Mouse (Mus musculus) splenic B cell, adult 2 months (primary cell): ENCODE results near the gene Nrxn1.

Source experiments
- DNase-seq: peaks from one replicate; pipeline ENCODE4 v3.0.0-alpha.2; 2011; ENCODE audit warnings: low read depth, low spot score
- H3K27me3 ChIP-seq: 2 replicates; pipeline ENCODE4 v1.6.1; 2012; ENCODE audit warnings: mild to moderate bottlenecking, low read length, moderate library complexity, mixed read lengths; ENCODE audit not compliant: control insufficient read depth, poor library complexity, insufficient read depth, severe bottlenecking
- H3K36me3 ChIP-seq: 2 replicates; pipeline ENCODE4 v1.6.1; 2012; ENCODE audit warnings: mild to moderate bottlenecking, low read length, moderate library complexity, mixed read lengths; ENCODE audit not compliant: control insufficient read depth, poor library complexity, insufficient read depth, severe bottlenecking

Nrxn1 gene

GRCm38 (mm10) chr17:90807199-90807598 is 285.7 kb downstream of the Nrxn1 start:
- Histone ChIP-seq H3K27me3 (no peaks in the 10 kb centered on the region), H3K36me3 (no peaks in the 10 kb centered on the region)
- no peak for DNase-seq

- H3K36me3 ChIP-seq, result no peaks in the 10 kb centered on the region
- DNase-seq, result no peak
- no peaks in the 10 kb centered on the region for H3K27me3 ChIP-seq
These were observed 294.2 kb downstream of the Nrxn1 start for GRCm38 (mm10) chr17:90798689-90799088.

GRCm38 (mm10) chr17:90797659-90798288 is 295.1 kb downstream of the Nrxn1 start:
- Histone ChIP-seq H3K36me3 (no peaks in the 10 kb centered on the region), H3K27me3 (no peaks in the 10 kb centered on the region)
- no peak for DNase-seq

GRCm38 (mm10) chr17:90796974-90797373 is 295.9 kb downstream of the Nrxn1 start:
- no peaks in the 10 kb centered on the region for H3K27me3 ChIP-seq
- H3K36me3 ChIP-seq, result no peaks in the 10 kb centered on the region
- no peak for DNase-seq

GRCm38 (mm10) chr17:90788491-90789127 is 304.3 kb downstream of the Nrxn1 start:
- no peak for DNase-seq
- no peaks in the 10 kb centered on the region for H3K36me3 ChIP-seq
- no peaks in the 10 kb centered on the region for H3K27me3 ChIP-seq

- H3K27me3 ChIP-seq, result no peaks in the 10 kb centered on the region
- no peak for DNase-seq
- no peaks in the 10 kb centered on the region for H3K36me3 ChIP-seq
These were observed 304.8 kb downstream of the Nrxn1 start for GRCm38 (mm10) chr17:90788040-90788439.

GRCm38 (mm10) chr17:90787121-90787788 is 305.6 kb downstream of the Nrxn1 start:
- Histone ChIP-seq H3K27me3 (no peaks in the 10 kb centered on the region), H3K36me3 (no peaks in the 10 kb centered on the region)
- DNase-seq, result no peak

GRCm38 (mm10) chr17:90780481-90780880 is 312.4 kb downstream of the Nrxn1 start:
- no peaks in the 10 kb centered on the region for H3K36me3 ChIP-seq

GRCm38 (mm10) chr17:90775397-90775796 is 317.5 kb downstream of the Nrxn1 start:
- Histone ChIP-seq H3K36me3 (no peaks in the 10 kb centered on the region), H3K27me3 (no peaks in the 10 kb centered on the region)
- no peak for DNase-seq

More at GRCm38 (mm10) chr17:90780481-90780880, 312.4 kb downstream of the Nrxn1 start:
- H3K27me3 ChIP-seq, result no peaks in the 10 kb centered on the region
- DNase-seq, result no peak

GRCm38 (mm10) chr17:90773233-90773632 is 319.6 kb downstream of the Nrxn1 start:
- Histone ChIP-seq H3K36me3 (no peaks in the 10 kb centered on the region), H3K27me3 (no peaks in the 10 kb centered on the region)
- no peak for DNase-seq

- no peaks in the 10 kb centered on the region for H3K27me3 ChIP-seq
- no peaks in the 10 kb centered on the region for H3K36me3 ChIP-seq
- no peak for DNase-seq
These were observed 324.7 kb downstream of the Nrxn1 start for GRCm38 (mm10) chr17:90768216-90768615.

- Histone ChIP-seq H3K27me3 (no peaks in the 10 kb centered on the region), H3K36me3 (no peaks in the 10 kb centered on the region)
- DNase-seq, result no peak
These were observed 365.7 kb downstream of the Nrxn1 start for GRCm38 (mm10) chr17:90727124-90727523.

- H3K36me3 ChIP-seq, result no peaks in the 10 kb centered on the region
- DNase-seq, result no peak
- no peaks in the 10 kb centered on the region for H3K27me3 ChIP-seq
These were observed 388.1 kb downstream of the Nrxn1 start for GRCm38 (mm10) chr17:90704773-90705172.

- H3K36me3 ChIP-seq, result no peaks in the 10 kb centered on the region
- H3K27me3 ChIP-seq, result no peaks in the 10 kb centered on the region
- no peak for DNase-seq
These were observed 390.2 kb downstream of the Nrxn1 start for GRCm38 (mm10) chr17:90702626-90703025.

- DNase-seq, result no peak
- Histone ChIP-seq H3K36me3 (no peaks in the 10 kb centered on the region), H3K27me3 (no peaks in the 10 kb centered on the region)
These were observed 396.6 kb downstream of the Nrxn1 start for GRCm38 (mm10) chr17:90696071-90696800.
